Mouse (Mus musculus): ENCODE data around the gene Rgl1.

- TF ChIP-seq CTCF (IDR thresholded peaks at IDR 0.05; ENCODE audit: control insufficient read depth, insufficient read depth, insufficient read length) = no peak
- no peak for TF ChIP-seq USF1 (IDR thresholded peaks at IDR 0.05; ENCODE audit: low read depth)
- no peak for TF ChIP-seq MAX (IDR thresholded peaks at IDR 0.05)
- no peak for TF ChIP-seq MYOG (IDR thresholded peaks at IDR 0.05; ENCODE audit: control insufficient read depth, extremely low read depth, insufficient read length)
- no peak for TF ChIP-seq MYOD1 (IDR thresholded peaks at IDR 0.05; ENCODE audit: control insufficient read depth, insufficient read length, low read depth)
- TF ChIP-seq FOSL1 (IDR thresholded peaks at IDR 0.05; ENCODE audit: insufficient read depth, low read length, poor library complexity, severe bottlenecking) = no peak
Measured at GRCm38 (mm10) chr1:152701066-152701465, 65.1 kb downstream of the Rgl1 start.
